Mouse (Mus musculus) kidney, embryonic 15.5 days (tissue): ENCODE results near the gene Kif17. TPM values are rescaled to one million over a fixed set of nuclear protein-coding genes. Genes with fewer than 3 reads are reported as not detected.
"Not testable (repeated sequence)": the region's sequence is repeated elsewhere in the genome, so short reads cannot be mapped to it uniquely, and the experiment has no call there.

Experiments used
- ATAC-seq: fragments of 200-750 bp; cut with Nextera tagmentation; replicated peaks from 2 replicates; pipeline ENCODE4 v1.8.0; 2017; ENCODE audit warnings: moderate TSS enrichment; ENCODE audit not compliant: low FRiP score
- H3K27ac ChIP-seq: fragments of 300-500 bp; sonication (generic); 2 replicates; pipeline ENCODE4 v1.5.1; 2015; ENCODE audit warnings: mild to moderate bottlenecking, inconsistent platforms
- H3K27me3 ChIP-seq: fragments of 300-500 bp; sonication (generic); 2 replicates; pipeline ENCODE4 v1.6.1; 2015; ENCODE audit warnings: inconsistent platforms
- H3K36me3 ChIP-seq: fragments of 300-500 bp; sonication (generic); 2 replicates; pipeline ENCODE4 v1.6.1; 2015; ENCODE audit warnings: inconsistent platforms
- H3K4me1 ChIP-seq: fragments of 300-500 bp; sonication (generic); 2 replicates; pipeline ENCODE4 v1.6.1; 2015; ENCODE audit warnings: inconsistent platforms
- H3K4me2 ChIP-seq: fragments of 300-500 bp; sonication (generic); 2 replicates; pipeline ENCODE4 v1.6.1; 2015; ENCODE audit warnings: moderate library complexity, mild to moderate bottlenecking, inconsistent platforms
- H3K4me3 ChIP-seq: fragments of 300-500 bp; sonication (generic); replicated peaks from 2 replicates; pipeline ENCODE4 v1.5.1; 2015; ENCODE audit warnings: mild to moderate bottlenecking, inconsistent platforms
- H3K9ac ChIP-seq: fragments of 300-500 bp; sonication (generic); 2 replicates; pipeline ENCODE4 v1.6.1; 2015; ENCODE audit warnings: mild to moderate bottlenecking, inconsistent platforms
- H3K9me3 ChIP-seq: fragments of 300-500 bp; sonication (generic); replicated peaks from 2 replicates; pipeline ENCODE4 v1.6.1; 2016; ENCODE audit warnings: inconsistent platforms
- WGBS: fragments of 180-500 bp; shearing (Covaris S2); methylation state at CpG from one replicate; pipeline ENCODE4 v1.1.7; 2015; ENCODE audit warnings: mixed read lengths; 5-methylcytosine and 5-hydroxymethylcytosine counted together
- polyA plus RNA-seq: library from polyadenylated mRNA; unstranded; fragments of >200 nt; fragmentation: Nextera tagmentation; extraction: Ambion mirVana; gene quantifications from 2 replicates; pipeline ENCODE4 v1.2.1, GENCODE M21; 2015

Gene Kif17
- polyA plus RNA-seq, 1 experiment from 2014 or later = 2.0 TPM

DNA sequence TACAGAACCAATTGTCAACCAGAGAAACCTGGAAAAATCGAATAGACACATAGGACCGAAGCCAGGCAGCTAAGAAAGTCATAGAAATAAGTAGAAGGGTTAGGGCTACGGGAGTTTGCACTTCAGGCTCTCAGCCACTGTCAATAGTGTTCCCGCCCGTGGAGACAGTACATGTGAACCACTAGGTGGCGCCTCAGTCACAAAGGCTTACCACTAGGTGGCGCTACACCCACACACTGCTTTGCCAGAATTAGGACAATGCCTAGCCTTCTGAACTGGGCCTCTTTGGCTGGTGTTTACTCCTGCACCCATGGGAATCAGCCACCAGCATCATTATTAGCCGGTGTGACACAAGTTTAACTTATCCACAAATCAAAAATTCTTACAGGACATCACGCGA is 69.3 kb downstream of the Kif17 start:
- Histone ChIP-seq H3K4me3 (no peak overlapping the region), H3K4me1 (no peaks in the 10 kb centered on the region), H3K27ac (no peak overlapping the region), H3K4me2 (no peak overlapping the region), H3K36me3 (peaks cover 27% of the 10 kb centered on the region), H3K9me3 (no peaks in the 10 kb centered on the region), H3K9ac (no peak overlapping the region), H3K27me3 (no peaks in the 10 kb centered on the region)
- 33% methylated on average over 10 of the region's 10 CpGs for WGBS
- peak; percentile 53 for ATAC-seq

DNA sequence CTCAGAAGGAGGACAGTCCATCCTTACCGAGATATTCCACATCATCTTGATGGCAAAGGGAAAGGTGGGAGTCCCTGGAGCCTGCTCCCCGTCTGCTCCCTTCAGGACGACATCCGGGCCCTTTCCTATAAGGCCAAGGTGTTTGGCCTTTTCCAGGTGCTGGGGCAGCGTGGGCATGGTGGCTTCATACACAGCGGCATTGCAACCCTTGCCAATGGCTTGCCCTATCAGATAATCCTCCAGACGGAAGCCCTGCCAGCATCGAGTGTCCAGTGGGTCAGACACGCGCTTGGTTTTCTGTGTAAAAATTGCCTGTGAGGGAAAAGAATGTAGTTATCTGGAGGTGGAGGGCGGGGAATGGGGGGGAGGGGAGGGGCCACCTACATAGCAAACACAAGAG is 70.5 kb downstream of the Kif17 start:
- 0 out of 2 replicates have a peak, but pooled peaks cover 4% of the 10 kb centered on the region for H3K4me1 ChIP-seq
- WGBS = 79% methylated on average over 11 of the region's 11 CpGs
- no peaks in the 10 kb centered on the region for H3K27me3 ChIP-seq
- H3K36me3 ChIP-seq = peaks cover 18% of the 10 kb centered on the region
- no peak for ATAC-seq
- no peak overlapping the region for H3K4me2 ChIP-seq
- no peak overlapping the region for H3K27ac ChIP-seq
- H3K9me3 ChIP-seq = no peaks in the 10 kb centered on the region
- no peak overlapping the region for H3K4me3 ChIP-seq
- H3K9ac ChIP-seq = no peak overlapping the region

DNA sequence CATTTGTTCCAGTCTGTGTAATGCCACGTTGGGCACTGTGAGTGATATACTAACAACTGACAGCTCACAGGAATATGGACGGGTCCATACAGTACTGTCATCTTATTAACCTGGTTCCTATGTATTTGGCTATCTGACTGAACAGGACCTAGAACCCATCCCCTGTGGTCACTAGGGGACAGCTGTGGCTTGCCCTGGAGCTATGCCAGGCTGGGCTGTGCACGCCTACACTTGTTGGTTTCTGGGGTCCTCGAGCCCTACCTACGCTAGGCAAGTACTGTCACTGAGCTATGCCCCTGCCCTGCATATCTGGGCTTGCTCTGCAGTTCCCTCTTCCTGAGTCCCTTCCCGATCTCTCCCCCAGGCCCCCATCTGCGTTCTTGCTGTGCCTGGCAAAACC is 71.3 kb downstream of the Kif17 start:
- Histone ChIP-seq H3K9me3 (no peaks in the 10 kb centered on the region), H3K27me3 (no peaks in the 10 kb centered on the region), H3K4me1 (peaks cover 9% of the 10 kb centered on the region), H3K4me3 (no peak overlapping the region), H3K4me2 (no peak overlapping the region), H3K36me3 (peaks cover 14% of the 10 kb centered on the region), H3K9ac (no peak overlapping the region), H3K27ac (no peak overlapping the region)
- WGBS = 81% methylated on average over 7 of the region's 7 CpGs
- ATAC-seq = no peak

DNA sequence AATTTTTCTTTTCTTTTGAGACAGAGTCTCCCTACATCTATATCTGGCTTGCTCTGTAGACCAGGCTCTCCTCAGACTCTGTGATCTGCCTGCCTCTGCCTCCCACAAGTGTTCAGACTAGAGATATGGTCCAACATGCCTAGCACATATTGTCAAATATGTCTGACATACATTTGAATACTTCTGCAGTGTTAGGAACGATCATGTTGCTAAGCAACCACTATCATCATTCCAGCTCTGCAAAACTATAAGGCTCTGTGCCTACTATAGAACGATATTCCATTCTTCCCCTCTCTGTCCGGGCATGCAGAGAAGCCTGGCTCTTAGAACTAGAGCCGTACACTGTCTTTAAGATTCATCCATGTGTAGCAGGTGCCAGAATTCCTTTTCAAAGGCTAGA is 72.5 kb downstream of the Kif17 start:
- Histone ChIP-seq H3K4me3 (no peak overlapping the region), H3K4me1 (peaks cover 11% of the 10 kb centered on the region), H3K4me2 (no peak overlapping the region), H3K9me3 (no peaks in the 10 kb centered on the region), H3K27ac (no peak overlapping the region), H3K27me3 (no peaks in the 10 kb centered on the region), H3K9ac (no peak overlapping the region), H3K36me3 (peaks cover 2% of the 10 kb centered on the region; the same call in 1 of the 2 replicates)
- ATAC-seq = no peak
- 76% methylated on average over 4 of the region's 4 CpGs for WGBS

DNA sequence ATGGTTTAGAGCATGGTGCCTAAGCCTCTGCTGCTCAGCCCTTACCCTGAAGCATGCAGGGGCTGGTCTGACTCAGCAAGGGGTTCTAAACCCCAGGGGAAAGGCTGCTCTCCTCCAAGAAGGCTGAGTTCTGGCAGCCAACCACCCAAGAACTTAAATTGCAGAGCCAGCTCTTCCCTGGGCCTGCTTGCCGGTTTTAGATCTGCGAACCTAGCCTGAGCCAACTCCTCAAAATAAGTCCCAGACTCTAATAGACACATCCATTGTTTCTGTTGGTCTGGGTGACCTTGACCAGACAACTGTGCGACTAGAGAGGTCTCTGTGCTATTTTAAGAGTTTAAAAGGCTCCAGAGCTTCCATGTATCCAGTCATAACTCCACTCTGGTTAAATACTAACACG is 73.5 kb downstream of the Kif17 start:
- no peak overlapping the region for H3K4me3 ChIP-seq
- no peak for ATAC-seq
- no peak overlapping the region for H3K27ac ChIP-seq
- H3K9ac ChIP-seq = no peak overlapping the region
- H3K4me2 ChIP-seq = no peak overlapping the region
- H3K4me1 ChIP-seq = peaks cover 11% of the 10 kb centered on the region
- H3K27me3 ChIP-seq = no peaks in the 10 kb centered on the region
- H3K36me3 ChIP-seq = no peaks in the 10 kb centered on the region
- H3K9me3 ChIP-seq = no peaks in the 10 kb centered on the region
- 72% methylated on average over 4 of the region's 4 CpGs for WGBS

DNA sequence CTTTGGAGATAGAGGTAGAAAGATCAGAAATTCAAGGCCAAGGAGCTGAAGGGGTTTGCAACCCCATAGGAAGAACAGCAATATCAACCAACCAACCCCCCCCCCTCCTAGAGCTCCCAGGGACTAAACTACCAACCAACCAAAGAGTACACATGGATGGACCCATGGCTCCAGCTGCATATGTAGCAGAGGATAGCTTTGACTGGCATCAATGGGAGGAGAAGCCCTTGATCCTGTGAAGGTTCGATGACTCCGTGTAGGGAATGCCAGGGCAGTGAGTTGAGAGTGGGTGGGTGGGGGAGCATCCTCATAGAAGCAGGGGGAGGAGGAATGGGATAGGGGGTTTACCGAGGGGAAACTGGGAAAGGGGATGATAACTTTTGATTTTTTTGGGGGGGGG is 74.2 kb downstream of the Kif17 start:
- Histone ChIP-seq H3K9me3 (no peaks in the 10 kb centered on the region), H3K9ac (no peak overlapping the region), H3K27me3 (0 out of 2 replicates have a peak, but pooled peaks cover under 1% of the 10 kb centered on the region), H3K4me1 (peaks cover 11% of the 10 kb centered on the region), H3K27ac (no peak overlapping the region), H3K4me3 (no peak overlapping the region), H3K4me2 (no peak overlapping the region), H3K36me3 (no peaks in the 10 kb centered on the region)
- WGBS = 96% methylated on average over 3 of the region's 3 CpGs
- ATAC-seq = no peak

DNA sequence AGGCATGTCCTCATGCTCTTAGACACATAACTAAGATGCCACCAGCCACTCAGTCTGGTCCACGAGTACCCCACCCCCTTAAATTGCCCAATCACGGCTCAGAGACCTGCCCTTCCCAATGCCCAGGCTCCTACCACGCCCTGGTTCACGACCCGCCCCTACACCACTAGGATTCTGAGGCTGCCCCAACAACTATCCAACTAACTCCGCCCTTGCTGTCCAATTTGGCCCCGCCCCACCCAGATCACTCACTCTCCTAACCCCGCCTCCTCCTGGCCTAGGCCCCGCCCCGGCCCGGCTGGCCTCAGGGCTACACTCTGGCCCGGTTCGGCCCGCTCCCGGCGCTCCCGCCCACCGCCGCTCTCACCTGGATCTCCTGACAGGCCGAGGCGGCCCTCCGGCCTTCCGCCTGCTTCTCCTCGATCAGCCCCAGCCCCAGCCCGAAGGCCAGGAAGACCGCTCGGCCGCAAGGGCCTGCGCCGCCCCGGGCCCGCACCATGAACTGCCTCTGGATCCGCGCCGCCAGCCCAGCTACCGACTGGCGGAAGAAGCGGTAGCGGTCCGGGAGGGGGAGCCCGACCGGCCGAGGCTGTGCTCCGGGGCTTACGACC is 75.3 kb downstream of the Kif17 start:
- peak; percentile 94 for ATAC-seq
- Histone ChIP-seq H3K27ac (peak overlapping the region; percentile 97), H3K27me3 (peaks cover 9% of the 10 kb centered on the region), H3K4me3 (peak overlapping the region; percentile 90), H3K4me2 (peak overlapping the region; percentile 78), H3K4me1 (peaks cover 11% of the 10 kb centered on the region), H3K9ac (peak overlapping the region; percentile 83), H3K9me3 (no peaks in the 10 kb centered on the region), H3K36me3 (no peaks in the 10 kb centered on the region)
- 0% methylated on average over 38 of the region's 45 CpGs for WGBS

DNA sequence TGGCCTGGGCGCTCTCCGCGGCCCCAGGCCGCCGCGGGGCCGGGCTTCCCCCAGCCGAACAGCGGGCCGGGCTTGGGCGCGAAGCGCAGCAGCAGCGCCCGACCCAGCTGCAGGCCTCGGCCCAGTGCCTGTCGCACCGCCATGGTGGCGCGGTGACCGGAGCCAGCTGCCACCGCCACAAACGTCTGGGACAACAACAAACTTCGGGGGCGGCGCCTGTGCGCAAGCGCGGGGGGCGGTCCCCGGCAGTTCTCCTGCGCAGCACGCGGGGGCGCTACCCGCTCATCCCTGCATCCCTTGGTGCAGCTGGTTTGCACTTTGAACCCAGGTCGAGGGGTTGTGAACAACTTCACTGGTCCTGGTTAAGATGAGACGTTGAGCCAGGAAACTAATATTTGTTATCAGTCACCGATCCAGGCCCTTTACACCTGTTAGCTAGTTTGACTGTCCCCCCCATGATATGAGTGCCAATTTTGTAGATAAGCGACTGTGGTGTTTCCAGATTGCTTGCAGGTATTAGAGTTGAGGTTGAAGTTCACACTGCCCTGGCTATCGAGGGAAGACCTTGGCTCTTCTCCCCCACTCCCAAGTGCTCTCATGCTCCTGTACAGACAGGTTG is 76.0 kb downstream of the Kif17 start, which contains the start of gene Pink1:
TSS of gene Pink1 (minus strand) at position 231 of the 619 bp plus-strand sequence.
- Histone ChIP-seq H3K27ac (peak within 1 kb of the TSS; percentile 97), H3K4me1 (peaks cover 11% of the 10 kb centered on the region), H3K27me3 (peaks cover 15% of the 10 kb centered on the region), H3K4me3 (peak within 1 kb of the TSS; percentile 90), H3K36me3 (no peaks in the 10 kb centered on the region), H3K9ac (peak within 1 kb of the TSS; percentile 83), H3K9me3 (no peaks in the 10 kb centered on the region), H3K4me2 (peak within 1 kb of the TSS; percentile 78)
- WGBS = 3% methylated on average over 40 of the region's 41 CpGs
- peak; percentile 80 for ATAC-seq

DNA sequence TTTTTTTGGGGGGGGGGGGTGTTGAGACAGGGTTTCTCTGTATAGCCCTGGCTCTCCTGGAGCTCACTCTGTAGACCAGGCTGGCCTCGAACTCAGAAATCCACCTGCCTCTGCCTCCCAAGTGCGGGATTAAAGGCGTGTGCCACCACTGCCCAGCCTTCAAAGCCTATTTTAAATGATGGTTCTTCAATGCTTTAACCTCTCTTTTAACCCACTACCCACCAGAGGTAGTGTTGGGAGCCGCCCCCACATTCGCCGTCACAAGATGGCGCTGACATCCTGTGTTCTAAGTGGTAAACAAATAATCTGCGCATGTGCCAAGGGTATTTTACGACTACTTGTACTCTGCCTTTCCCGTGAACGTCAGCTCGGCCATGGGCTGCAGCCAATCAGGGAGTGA is 76.9 kb downstream of the Kif17 start:
- Histone ChIP-seq H3K4me1 (peaks cover 11% of the 10 kb centered on the region), H3K27me3 (peaks cover 21% of the 10 kb centered on the region), H3K27ac (peak overlapping the region; percentile 97), H3K4me2 (peak overlapping the region; percentile 25; the same call in 1 of the 2 replicates)
- ATAC-seq, H3K9ac ChIP-seq, H3K9me3 ChIP-seq, H3K4me3 ChIP-seq, H3K36me3 ChIP-seq: not testable (repeated sequence)
- WGBS = 69% methylated on average over 8 of the region's 12 CpGs

DNA sequence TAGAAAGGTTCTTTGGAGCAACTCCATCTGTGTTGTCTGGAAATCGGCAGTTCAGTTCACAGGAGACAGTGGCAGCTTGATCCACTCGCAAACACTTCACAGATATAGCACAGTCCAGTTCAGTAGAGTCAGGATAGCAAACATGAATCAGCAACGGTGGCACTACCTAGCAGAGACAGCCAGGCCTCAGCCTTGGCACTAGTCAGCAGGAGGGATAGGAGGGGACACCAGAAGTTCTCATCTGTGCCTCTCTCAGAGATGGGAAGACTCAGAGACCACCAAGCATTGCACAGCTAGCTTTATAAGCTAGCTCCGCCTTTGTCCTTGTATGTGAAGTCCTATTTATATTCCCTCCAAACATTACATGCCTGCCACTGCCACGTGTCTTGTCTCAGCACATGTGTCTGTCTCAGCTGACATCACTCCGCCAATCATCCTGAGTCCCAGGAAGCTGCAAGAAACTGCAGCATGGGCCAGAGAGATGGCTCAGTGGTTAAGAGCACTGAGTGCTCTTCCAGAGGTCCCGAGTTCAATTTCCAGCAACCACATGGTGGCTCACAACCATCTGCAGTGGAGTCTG is 77.7 kb downstream of the Kif17 start:
- 74% methylated on average over 7 of the region's 7 CpGs for WGBS
- peak overlapping the region; percentile 37 for H3K4me3 ChIP-seq
- H3K27me3 ChIP-seq = peaks cover 21% of the 10 kb centered on the region
- H3K27ac ChIP-seq = peak overlapping the region; percentile 45; the same call in 1 of the 2 replicates
- H3K4me1 ChIP-seq = peaks cover 11% of the 10 kb centered on the region
- peak overlapping the region; percentile 51 for H3K4me2 ChIP-seq
- H3K9me3 ChIP-seq = no peaks in the 10 kb centered on the region
- H3K9ac ChIP-seq = 0 out of 2 replicates have a peak overlapping the region, but pooled peaks have one; percentile 4
- ATAC-seq = no peak
- no peaks in the 10 kb centered on the region for H3K36me3 ChIP-seq

DNA sequence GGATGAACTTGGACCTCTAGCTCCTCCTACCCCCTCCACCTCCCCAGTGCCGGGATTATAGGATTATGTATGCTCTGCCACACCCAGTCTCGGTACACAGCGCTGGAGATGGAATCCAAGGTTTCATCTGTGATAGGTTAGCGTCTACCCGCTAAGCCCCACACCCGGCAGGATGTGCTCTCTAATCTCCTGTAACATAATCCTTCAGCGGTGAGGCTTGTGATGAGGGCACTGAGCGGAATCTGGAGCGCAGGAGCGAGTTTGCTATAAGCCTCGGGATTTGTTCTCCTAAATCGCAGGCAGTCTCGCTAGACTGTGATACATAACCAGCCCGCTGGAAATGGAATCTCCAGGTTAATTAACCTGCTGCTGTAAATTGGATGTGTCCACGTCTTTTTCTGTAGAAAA is 80.0 kb downstream of the Kif17 start:
- Histone ChIP-seq H3K4me2 (no peak overlapping the region), H3K9me3 (no peaks in the 10 kb centered on the region), H3K27me3 (peaks cover 21% of the 10 kb centered on the region), H3K4me1 (peaks cover 9% of the 10 kb centered on the region), H3K9ac (no peak overlapping the region), H3K36me3 (no peaks in the 10 kb centered on the region), H3K4me3 (no peak overlapping the region), H3K27ac (no peak overlapping the region)
- 26% methylated on average over 15 of the region's 15 CpGs for WGBS
- no peak for ATAC-seq

DNA sequence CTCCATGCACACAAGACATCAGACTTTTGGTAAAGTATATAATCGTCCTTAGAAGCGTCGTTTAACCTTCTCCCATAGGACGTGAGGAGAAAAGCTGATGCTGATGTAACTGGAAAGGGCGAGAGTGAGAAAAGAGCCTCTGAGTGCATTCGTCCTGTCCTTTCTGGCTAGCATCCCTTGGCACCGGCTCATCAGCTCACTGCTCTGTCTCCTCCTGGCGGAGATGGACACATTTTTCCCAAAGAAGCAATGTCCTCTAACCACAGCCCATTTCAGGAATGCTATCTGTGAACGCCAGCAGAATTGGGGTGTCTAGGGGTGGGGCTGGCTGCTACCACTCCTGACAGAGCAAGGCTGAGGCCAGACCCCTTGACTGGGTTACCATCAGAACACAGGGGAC is 81.4 kb downstream of the Kif17 start:
- WGBS = 85% methylated on average over 9 of the region's 9 CpGs
- no peak overlapping the region for H3K4me3 ChIP-seq
- H3K4me1 ChIP-seq = peaks cover under 1% of the 10 kb centered on the region
- no peaks in the 10 kb centered on the region for H3K36me3 ChIP-seq
- no peaks in the 10 kb centered on the region for H3K9me3 ChIP-seq
- H3K9ac ChIP-seq = no peak overlapping the region
- H3K4me2 ChIP-seq = no peak overlapping the region
- peaks cover 21% of the 10 kb centered on the region for H3K27me3 ChIP-seq
- H3K27ac ChIP-seq = no peak overlapping the region
- no peak for ATAC-seq
